Mouse (Mus musculus) c-Kit-positive CD71-positive TER-119-positive erythroid progenitor cells, embryonic 14.5 days (primary cell): ENCODE data around the gene Rab37.

Experiments
- DNase-seq: peaks from one replicate; pipeline ENCODE4 v3.0.0-alpha.2; 2013; ENCODE audit warnings: low spot score

Rab37 gene

GRCm38 (mm10) chr11:115086213-115086612 is 5.0 kb upstream of the Rab37 start:
- DNase-seq = no peak

- peak; percentile 12 for DNase-seq
These were observed 1.4 kb upstream of the Rab37 start for GRCm38 (mm10) chr11:115089853-115090252.

- DNase-seq = no peak
These were observed 909 bp downstream of the Rab37 start for GRCm38 (mm10) chr11:115092140-115092539.

GRCm38 (mm10) chr11:115098203-115098932 is 7.1 kb downstream of the Rab37 start:
- DNase-seq = no peak

GRCm38 (mm10) chr11:115099241-115099840 is 8.1 kb downstream of the Rab37 start:
- DNase-seq = no peak

- no peak for DNase-seq
These were observed 8.9 kb downstream of the Rab37 start for GRCm38 (mm10) chr11:115100032-115100621.

GRCm38 (mm10) chr11:115100741-115101140 is 9.5 kb downstream of the Rab37 start:
- no peak for DNase-seq

GRCm38 (mm10) chr11:115101615-115102051 is 10.4 kb downstream of the Rab37 start:
- DNase-seq = no peak

- DNase-seq = no peak
These were observed 10.9 kb downstream of the Rab37 start for GRCm38 (mm10) chr11:115102116-115102515.

- no peak for DNase-seq
These were observed 12.5 kb downstream of the Rab37 start for GRCm38 (mm10) chr11:115103470-115104413.

GRCm38 (mm10) chr11:115104769-115105563 is 13.7 kb downstream of the Rab37 start:
- DNase-seq = no peak

- no peak for DNase-seq
These were observed 15.4 kb downstream of the Rab37 start for GRCm38 (mm10) chr11:115106638-115107037.

GRCm38 (mm10) chr11:115107403-115107916 is 16.2 kb downstream of the Rab37 start:
- DNase-seq = no peak

- no peak for DNase-seq
These were observed 16.9 kb downstream of the Rab37 start for GRCm38 (mm10) chr11:115108176-115108575.

- no peak for DNase-seq
These were observed 19.0 kb downstream of the Rab37 start for GRCm38 (mm10) chr11:115110271-115110670.

- DNase-seq = no peak
These were observed 21.0 kb downstream of the Rab37 start for GRCm38 (mm10) chr11:115112196-115112595.

GRCm38 (mm10) chr11:115119409-115119808 is 28.2 kb downstream of the Rab37 start:
- DNase-seq = no peak

- no peak for DNase-seq
These were observed 37.3 kb downstream of the Rab37 start for GRCm38 (mm10) chr11:115128483-115128882.

- DNase-seq = no peak
These were observed 38.4 kb downstream of the Rab37 start for GRCm38 (mm10) chr11:115129508-115130126.

- no peak for DNase-seq
These were observed 40.6 kb downstream of the Rab37 start for GRCm38 (mm10) chr11:115131768-115132381.
